Mouse (Mus musculus): ENCODE measurements at regions not wholly inside any gene's neighbourhood (a gene's known extent, or its start where the extent isn't known, plus 50 kb on each side); places are given as distances from the start of the nearest gene placed in this dataset.

DNA sequence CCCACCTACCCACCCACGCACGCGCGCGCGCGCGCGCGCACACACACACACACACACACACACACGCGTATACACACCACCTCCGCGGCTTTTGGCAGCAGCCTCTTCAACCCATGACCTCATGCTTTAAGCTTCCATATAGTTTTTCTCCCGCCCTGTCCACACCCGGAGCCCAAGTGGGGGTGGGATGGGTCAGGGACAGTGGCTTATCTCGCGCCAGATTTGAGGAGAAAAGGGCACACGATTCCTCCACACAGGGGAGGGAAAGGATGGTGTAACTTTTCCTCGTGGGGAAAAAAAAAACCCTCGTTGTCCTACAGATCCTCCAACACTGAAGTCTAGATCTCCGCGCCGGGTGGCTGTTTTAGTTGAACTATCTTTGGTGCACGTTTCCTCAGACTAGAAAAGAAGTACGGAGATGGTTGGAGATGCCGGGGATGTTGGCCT is 128.8 kb upstream of the Ubr2 start:
- DNase-seq: peak; percentile 26

- DNase-seq: no peak
These were observed 127.8 kb upstream of the Ubr2 start for GRCm38 (mm10) chr17:47138174-47138573.

DNA sequence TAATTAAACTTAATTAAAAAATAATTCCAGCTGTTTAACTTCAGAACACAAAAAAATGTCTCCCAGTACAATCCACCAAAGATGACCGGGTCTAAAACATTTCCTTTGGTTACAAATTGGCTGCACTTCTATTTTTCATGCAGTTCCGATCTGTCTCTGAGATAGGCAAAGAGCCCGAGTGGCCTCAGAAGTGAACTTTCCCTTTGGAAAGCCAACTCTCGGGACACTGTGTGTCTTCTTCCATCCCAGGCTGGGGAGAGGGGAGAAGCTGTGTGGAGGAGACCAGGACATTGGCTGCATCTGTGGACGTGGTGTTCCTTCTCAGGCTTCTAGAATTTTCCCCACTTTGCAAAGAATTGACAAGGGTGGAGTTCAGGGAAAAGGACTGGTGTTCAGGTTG is 125.0 kb upstream of the Ubr2 start:
- no peak for DNase-seq

DNA sequence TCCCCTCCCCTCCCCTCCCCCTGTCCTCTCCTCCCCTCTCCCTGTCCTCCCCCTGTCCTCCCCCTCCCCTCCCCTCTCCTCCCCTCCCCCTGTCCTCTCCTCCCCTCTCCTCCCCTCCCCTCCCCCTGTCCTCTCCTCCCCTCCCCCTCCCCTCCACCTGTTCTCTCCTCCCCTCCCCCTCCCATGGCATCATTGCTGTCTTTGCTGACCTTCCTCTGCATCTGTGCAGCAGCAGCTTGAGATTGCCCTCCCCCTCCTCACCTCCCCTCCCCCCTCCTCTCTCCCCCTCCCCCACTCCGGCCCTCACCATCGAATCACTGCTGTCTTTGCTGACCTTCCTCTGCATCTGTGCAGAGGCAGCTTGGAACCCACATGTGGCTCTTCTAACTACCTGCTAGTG is 123.4 kb upstream of the Ubr2 start:
- no peak for DNase-seq

DNA sequence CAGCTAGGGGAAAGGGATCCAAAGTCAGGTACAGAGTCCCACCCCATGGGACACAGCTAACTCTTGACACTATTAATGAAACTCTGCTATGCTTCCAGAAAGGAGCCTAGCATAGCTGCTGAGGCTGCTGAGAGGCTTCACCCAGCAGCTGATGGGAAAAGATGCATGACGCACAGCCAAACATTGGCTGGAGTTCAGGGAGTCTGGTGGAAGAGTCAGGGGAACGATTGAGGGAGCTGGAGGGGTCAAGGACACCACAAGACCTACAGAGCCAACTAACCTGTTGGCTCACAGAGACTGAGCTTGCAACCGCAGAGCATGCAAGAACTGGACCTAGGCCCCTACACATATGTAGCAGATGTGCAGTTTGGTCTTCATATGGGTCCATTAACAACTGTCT is 117.2 kb upstream of the Ubr2 start:
- no peak for DNase-seq

- no peak for DNase-seq
These were observed 113.2 kb upstream of the Ubr2 start for GRCm38 (mm10) chr17:47123576-47123975.

- DNase-seq: no peak
These were observed 111.9 kb upstream of the Ubr2 start for GRCm38 (mm10) chr17:47122221-47122620.

DNA sequence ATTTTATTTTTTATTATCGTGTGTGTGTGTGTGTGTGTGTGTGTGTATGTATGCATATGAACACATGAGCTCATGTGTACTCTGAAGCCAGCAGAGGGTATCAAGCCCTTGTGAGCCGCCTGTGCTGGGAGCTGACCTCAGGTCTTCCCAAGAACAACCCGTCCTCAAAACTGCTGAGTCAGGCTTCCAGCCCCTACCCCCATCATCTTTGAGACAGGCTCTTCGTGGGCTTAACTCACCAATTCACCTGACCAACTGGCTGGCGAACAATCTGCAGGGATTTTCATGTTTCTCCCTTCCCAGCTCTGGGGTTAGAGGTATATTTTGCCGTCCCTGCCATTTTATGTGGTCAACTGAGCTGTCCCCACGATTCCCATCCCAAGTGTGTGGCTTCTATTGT is 107.7 kb upstream of the Ubr2 start:
- DNase-seq: no peak

DNA sequence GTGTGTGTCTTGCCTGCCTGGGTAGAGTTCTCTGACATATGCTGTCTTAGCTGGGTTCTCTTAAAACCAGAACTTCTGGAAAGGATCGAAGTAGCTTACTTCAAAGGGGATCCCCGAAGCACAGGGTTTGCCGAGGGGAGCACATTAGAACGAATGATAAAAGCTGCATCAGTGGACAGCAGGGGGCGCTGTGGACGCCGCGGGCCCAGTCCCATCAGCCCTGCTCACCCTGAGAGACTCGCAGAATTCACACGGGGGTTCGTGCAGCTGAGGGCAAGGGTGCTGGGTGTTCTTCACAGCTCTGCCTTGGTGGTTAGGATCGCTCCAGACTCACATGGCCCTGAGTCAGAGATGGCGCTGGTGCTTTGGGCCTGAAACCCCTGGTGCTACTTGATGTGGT is 105.4 kb upstream of the Ubr2 start:
- no peak for DNase-seq

DNA sequence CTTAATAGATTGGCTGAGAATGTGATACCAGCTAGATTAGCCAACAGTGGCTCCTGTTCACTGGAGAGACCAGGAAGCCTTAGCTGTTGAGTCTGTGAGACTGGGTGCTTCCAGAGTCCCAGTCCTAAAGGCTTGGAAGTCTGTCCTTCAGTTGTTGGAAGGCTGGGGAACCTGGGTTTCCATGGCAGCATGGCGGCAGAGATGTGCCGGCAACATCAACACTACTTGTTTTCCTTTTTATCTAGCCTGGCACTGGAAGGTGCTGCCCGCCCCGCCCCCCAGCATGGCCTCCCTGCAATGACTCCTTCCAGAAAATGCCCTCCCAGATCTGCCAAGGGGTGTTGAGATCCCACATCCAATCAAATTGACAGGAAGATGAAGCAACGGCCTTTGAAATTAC is 104.8 kb upstream of the Ubr2 start:
- no peak for DNase-seq

GRCm38 (mm10) chr17:47114736-47115135 is 104.4 kb upstream of the Ubr2 start:
- no peak for DNase-seq

GRCm38 (mm10) chr17:47112556-47113225 is 102.3 kb upstream of the Ubr2 start:
- no peak for DNase-seq

DNA sequence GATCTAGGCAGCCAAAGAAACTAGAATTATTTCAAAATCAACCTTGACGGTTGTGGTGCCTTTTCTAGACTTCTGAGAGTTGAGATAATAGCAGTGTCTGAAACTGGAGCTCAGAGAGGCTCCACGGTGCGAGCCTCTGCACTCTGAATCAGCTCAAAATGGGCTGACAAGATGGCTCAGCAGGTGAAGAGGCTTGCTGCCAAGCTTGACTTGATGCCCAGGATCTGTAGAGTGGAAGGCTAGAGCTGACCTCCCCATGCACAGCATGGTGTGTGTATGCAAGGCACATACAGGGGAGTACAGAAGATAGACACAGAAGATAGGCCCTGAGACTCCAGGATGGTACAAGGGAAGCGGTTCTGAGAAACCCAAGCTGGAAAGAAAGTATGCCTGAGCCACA is 100.5 kb upstream of the Ubr2 start:
- no peak for DNase-seq

DNA sequence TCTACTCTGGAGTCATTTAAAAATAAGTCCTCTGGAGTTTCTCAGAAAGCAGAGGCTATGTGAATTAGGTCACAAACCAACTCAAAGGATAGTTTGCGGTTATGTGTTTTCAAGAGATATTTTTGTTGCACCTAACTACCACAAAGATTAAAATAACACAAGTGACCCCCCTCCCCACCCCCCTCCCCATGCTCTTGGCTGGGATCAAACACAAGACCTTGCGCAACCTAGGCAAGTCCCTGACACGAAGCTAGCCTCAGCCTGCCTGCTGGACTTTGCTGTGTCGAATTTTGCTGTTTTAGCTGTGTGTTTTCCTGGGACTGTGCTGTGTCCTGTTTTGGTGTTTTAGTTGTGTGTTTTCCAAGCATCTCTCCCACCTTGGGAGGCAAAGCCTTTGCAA is 94.0 kb upstream of the Ubr2 start:
- DNase-seq: no peak

GRCm38 (mm10) chr17:47095191-47095590 is 84.8 kb upstream of the Ubr2 start:
- DNase-seq: no peak

- DNase-seq: no peak
These were observed 81.7 kb upstream of the Ubr2 start for GRCm38 (mm10) chr17:47092076-47092475.

DNA sequence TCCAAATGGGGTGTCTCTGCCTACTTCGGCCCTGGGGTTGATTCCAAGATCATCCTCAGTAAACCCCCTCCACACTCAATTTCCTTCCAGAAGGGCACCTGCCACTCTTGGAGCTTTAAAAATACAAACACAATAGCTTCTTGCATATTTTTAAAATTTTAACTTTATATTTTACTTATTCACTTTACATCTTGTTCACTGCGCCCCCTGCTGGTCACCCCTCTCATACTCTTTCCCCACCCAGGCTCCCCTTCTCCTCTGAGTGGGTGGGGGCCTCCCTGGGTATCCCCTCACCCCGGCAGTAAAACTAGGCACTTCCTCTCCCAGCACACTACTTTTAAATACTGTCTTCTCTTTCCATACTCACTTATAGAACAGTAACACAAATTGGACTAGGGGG is 79.4 kb upstream of the Ubr2 start:
- DNase-seq: no peak

- DNase-seq: no peak
These were observed 58.9 kb upstream of the Ubr2 start for GRCm38 (mm10) chr17:47069206-47069605.

DNA sequence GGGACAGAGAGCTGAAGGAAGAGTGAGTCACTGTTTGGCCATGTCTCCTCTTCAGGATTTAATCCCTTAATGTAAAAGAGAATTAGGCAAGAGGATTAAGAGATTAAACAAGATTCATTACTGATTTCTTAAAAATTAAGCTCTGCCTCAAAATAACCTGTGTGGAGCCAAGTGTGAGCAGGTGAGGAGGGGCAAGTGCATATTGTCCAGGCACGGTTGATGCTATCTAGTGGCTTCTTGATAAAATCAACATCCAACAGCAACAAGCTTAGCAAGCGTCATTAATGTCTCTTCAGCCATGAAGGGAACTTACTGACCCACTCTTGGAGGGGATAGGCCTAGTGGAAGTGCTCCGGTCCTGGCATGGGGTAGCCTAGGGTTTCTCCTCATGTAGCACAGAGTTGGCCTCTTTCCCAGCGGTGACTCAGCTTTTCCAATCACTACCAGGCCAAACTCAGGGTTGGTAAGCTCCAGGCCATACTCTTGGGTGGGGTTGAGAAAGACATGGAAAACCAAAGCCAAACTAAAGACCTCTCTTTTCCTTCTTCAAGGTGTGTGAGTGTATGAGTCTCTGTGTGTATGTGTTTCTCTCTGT is 55.0 kb upstream of the Ubr2 start:
- DNase-seq: no peak

GRCm38 (mm10) chr17:47064592-47065306 is 54.4 kb upstream of the Ubr2 start:
- DNase-seq: no peak

DNA sequence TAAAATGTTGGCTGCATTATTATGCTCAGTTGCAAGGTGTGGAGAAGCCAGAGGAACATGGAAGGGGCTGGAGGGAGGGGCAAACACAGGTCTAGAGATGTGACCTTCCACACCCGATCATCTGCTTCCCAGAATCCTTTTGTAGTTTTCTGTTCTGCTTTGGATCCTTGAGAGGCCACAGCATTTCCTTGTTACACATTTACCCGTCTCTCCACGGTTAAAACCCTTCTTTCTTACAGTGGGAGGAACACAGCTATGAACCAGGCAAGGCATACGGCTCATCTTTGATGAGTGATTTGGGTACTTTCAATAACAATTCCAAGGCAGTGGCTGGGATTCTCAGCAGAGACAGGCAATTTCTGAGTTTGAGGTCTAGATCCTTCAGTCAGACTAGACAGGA is 53.6 kb upstream of the Ubr2 start:
- DNase-seq: no peak

GRCm38 (mm10) chr17:47061031-47061620 is 50.8 kb upstream of the Ubr2 start:
- no peak for DNase-seq
